Mouse (Mus musculus): ENCODE measurements around the gene Fnbp1l.

The Fnbp1l gene

GRCm38 (mm10) chr3:122520875-122521274 is 98.6 kb downstream of the Fnbp1l start:
- no peak for DNase-seq (ENCODE audit: low spot score)

GRCm38 (mm10) chr3:122520365-122520764 is 99.2 kb downstream of the Fnbp1l start:
- no peak for DNase-seq (ENCODE audit: low spot score)

GRCm38 (mm10) chr3:122519082-122519481 is 100.4 kb downstream of the Fnbp1l start:
- DNase-seq (ENCODE audit: low spot score) = no peak

- DNase-seq (ENCODE audit: low spot score) = no peak
These were observed 101.2 kb downstream of the Fnbp1l start for GRCm38 (mm10) chr3:122518231-122518736.

DNA sequence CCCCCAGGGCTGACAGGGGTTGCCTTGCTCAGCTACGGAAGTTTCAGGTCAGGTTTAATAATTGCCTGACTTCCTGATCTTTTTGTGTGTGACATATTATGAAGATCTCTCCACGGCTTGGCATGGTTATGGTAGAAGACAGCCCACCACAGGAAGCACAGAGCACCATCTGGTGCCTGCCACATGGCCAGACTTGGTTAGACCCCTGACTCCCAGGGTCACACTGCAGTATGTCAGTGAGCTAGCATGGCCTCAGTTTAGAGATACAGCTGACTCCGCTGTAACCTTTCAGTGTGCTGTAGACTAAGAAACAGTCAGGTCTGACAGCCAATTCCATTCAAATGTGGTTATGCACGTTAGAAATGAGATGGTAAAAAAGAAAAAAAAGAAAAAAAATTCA is 101.8 kb downstream of the Fnbp1l start:
- DNase-seq (ENCODE audit: low spot score) = no peak

DNA sequence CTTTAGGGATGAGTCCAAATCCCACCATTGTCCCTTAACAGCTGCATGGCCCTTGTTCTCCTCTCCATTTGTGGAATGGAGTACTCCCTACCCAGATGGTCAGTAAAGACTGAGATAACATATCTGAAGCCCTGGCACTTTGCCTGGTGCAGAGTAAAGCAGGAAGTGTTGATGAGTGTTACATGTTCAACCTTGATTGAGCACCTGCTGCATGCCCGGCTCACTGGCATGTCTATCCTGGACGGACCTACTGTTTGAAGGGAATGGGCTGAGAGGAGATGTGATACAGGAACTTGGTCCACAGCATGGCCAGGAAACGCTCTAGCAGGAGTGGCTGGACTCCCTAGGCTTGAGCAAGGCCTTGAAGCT is 103.2 kb downstream of the Fnbp1l start:
- no peak for DNase-seq (ENCODE audit: low spot score)

- DNase-seq (ENCODE audit: low spot score) = no peak
These were observed 103.8 kb downstream of the Fnbp1l start for GRCm38 (mm10) chr3:122515568-122516326.

- no peak for DNase-seq (ENCODE audit: low spot score)
These were observed 106.7 kb downstream of the Fnbp1l start for GRCm38 (mm10) chr3:122512725-122513375.

DNA sequence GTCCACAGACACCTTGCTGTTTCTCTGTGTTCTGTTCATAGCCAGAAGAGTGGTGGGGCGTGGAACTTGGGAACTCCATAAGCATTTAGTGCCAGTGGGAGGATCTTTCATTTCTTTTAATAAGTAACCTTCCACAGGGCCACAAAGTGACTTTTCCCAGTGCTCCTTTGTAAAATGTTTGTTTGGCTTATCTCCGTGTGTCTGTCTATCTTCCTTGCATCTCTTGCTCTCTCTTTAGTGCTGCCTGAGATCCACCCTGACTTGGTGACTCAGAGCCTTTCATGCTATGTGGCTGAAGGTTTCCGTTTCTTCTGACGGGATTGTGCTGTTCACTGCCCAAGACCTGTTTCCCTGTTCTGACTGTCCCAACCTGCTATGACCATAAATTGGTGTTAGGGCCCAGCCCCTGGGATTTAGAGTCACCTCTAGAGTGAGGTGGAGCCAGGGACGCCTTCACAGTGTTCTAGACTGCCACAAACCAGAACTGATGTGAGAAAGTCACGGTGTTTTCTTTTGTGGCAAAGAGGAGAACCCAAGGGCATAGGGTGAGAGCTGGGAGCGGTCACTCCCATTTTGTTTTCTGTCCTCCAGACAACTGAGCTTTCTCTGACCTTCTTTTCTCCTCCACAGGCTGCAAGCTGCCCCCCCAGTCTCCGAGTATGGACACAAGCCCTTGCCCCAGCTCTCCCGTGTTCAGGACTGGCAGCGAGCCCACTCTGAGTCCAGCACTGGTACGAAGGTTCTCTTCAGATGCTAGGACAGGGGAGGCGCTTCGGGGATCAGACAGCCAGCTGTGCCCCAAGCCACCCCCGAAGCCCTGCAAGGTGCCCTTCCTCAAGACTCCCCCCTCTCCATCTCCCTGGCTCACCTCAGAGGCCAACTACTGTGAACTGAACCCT is 107.5 kb downstream of the Fnbp1l start:
- DNase-seq (ENCODE audit: low spot score) = no peak

- no peak for DNase-seq (ENCODE audit: low spot score)
These were observed 108.6 kb downstream of the Fnbp1l start for GRCm38 (mm10) chr3:122510932-122511331.

- no peak for DNase-seq (ENCODE audit: low spot score)
These were observed 109.2 kb downstream of the Fnbp1l start for GRCm38 (mm10) chr3:122510240-122510750.

DNA sequence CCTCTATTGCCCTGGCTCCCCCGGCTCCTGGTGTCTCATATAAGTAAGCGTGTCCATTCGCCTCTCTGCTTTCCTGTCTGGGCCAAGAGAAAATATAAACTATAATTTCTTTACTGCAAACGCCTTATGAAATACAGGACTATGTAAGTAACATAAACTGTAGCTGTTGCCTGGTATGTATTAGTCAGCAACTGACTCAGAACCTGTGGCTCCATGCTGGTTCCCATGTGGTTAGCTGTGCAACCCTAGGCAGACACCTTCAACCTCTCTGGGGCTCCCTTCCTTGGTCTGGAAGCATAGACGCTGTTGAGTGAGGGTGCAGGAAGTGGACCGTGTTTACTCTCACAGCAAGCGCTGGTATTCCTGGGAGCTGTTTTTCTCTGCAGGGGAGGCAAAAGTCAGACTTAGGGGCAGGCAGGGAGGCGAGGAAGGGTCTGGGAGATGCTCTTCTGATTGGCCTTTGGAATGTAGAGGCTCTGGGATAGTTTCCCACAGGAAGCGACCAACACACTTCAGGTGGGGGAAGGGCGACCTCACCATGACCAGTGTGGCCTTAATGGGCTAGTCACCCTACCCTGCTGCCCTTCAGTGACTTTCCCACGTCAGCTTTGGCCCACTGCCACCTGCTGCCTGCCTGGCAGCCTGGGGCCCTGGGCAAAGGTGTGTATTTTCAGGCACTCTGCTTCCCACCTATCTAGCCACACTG is 109.8 kb downstream of the Fnbp1l start:
- DNase-seq (ENCODE audit: low spot score) = no peak

DNA sequence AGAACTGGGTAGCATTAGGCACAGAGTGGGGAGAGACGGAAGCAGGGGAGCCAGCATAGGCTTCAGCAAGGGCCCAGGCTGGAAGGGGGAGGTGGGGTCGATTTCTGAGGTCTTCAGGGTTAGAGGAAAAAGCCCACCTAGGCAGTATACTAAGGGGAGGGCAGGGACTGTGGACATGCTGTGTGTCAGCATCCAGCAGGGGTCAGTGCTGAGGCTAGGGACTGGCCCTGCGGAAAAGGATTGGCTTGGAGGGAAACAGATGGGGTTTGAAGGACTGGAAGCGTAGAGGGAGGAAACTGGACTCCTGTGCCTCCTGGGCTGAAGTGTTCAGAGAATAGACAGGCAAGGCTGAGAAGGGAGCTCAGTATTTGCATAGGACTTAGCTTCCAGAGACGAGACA is 110.4 kb downstream of the Fnbp1l start:
- DNase-seq (ENCODE audit: low spot score) = peak; percentile 63

GRCm38 (mm10) chr3:122507826-122508225 is 111.7 kb downstream of the Fnbp1l start:
- DNase-seq (ENCODE audit: low spot score) = no peak

GRCm38 (mm10) chr3:122506343-122506916 is 113.1 kb downstream of the Fnbp1l start:
- DNase-seq (ENCODE audit: low spot score) = no peak

DNA sequence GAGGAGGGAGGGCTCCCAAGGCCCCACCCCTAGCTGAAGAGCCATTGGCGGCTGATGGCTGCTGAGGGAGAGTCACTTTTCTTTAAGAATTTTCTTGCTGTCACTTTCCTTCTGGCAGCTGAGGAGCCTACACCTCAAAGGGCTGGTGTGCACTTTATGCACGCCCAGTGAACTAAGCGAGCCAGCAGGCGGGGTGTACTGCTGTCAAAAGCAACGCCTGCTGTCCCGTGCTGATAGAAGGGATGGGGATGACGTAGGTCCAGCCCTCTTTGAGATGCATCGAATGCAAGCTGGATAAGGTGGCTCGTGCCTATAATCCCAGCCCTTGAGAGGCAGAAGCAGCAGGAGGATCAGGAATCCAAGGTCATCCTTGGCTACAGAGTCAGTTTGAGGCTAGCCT is 118.6 kb downstream of the Fnbp1l start:
- DNase-seq (ENCODE audit: low spot score) = no peak

DNA sequence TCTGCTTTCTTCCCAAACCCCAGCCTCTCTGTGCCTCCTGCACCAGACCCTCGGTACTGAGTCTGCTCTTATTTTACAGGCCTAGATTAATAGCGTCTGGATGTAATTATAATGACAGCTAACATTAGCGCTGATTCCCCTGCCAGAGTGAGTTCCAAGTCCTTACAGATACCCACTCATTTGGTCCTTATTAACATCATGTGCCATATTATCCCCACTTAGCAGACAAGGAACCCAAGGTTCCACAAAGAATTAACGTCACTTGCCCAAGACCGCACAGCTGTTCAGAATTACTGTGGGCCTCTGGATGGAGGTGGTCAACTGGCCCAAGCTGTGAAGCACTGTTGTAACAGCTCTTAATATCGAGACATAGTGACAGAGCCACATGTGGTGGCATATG is 119.9 kb downstream of the Fnbp1l start:
- no peak for DNase-seq (ENCODE audit: low spot score)

DNA sequence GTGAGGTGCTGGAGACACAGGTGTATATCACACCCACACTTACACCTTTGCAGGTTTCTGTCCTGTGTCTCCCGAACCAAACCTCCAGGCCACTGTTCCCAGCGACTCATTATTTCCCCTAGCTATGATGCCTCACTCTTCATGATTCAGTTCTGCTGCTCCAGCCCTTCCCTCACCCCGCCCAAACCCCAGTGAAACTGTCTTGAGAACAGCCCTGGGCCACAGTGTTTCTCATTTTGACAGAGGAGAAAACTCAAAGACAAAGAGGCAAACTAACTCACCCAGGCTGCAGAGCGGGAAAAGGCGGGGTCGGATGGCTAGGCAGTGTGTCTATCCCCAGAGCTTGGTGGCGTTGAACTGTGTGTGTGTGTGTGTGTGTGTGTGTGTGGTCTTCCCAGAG is 121.0 kb downstream of the Fnbp1l start:
- no peak for DNase-seq (ENCODE audit: low spot score)

GRCm38 (mm10) chr3:122497871-122498270 is 121.6 kb downstream of the Fnbp1l start:
- DNase-seq (ENCODE audit: low spot score) = no peak

DNA sequence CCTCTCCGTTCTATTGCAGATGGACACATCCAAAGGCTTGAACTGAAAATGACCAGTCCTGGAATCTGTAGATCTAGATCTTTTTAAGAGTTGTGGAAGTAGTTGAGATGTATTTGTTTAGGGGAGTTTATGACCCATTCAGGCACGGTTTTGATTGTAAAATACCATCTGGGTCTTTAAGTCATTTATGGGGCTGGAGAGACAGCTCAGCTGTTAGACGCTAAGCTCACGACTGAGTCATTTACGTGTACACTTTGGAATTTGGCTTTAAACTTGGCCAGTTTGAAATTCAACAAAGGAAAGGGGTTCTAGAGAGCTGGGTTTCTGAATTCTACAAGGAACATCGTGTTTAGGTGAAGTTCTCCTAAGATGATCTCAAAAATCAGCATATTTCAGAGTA is 124.8 kb downstream of the Fnbp1l start:
- DNase-seq (ENCODE audit: low spot score) = no peak

DNA sequence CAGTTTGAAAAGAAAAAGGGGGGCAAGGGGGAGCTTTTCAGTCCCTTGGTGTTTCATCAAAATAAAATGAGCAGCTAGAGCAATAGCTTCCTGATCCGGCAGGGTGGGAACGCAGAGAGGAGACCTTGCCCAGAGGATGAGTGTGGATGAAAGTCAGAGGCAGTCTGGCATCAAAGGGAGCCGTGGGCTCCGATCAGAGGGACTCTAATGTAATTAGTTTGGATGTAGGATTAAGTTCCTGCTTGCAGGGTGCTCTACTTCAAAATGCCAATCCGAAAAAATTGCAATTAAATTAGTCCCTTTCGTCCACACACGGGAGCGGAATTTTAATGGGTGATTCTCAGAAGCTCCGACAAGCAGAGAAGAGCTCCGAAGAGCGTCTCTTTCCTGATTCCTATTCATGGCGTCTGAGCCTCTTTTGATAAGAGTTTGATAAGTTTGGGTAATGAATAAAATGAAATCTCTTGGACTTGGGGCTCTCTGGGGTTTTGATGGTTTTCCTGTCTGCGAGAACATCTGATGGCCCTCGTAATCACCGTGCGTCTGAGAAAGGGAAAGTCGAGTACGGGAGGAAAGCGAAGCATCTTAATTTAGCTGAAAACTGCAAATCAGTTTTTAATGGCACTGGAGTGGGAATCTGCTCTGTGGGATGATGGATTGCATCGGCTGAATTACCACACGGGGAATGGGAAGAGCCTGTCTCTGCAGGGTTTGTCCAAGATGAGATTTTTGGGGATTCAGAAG is 126.5 kb downstream of the Fnbp1l start:
- no peak for DNase-seq (ENCODE audit: low spot score)
